Mouse (Mus musculus) ES-Bruce4 (cell line): ENCODE results near the gene Elf2. TPM values are rescaled to one million over a fixed set of nuclear protein-coding genes. Genes with fewer than 3 reads are reported as not detected.

ENCODE experiments used
- H3K27ac ChIP-seq: 2 replicates; pipeline ENCODE4 v1.5.1; 2012; ENCODE audit warnings: low read length, inconsistent platforms; ENCODE audit not compliant: insufficient read depth
- H3K27me3 ChIP-seq: 2 replicates; pipeline ENCODE4 v1.6.1; 2012; ENCODE audit warnings: mild to moderate bottlenecking, low read length, inconsistent platforms; ENCODE audit not compliant: control insufficient read depth, poor library complexity, insufficient read depth, severe bottlenecking
- H3K36me3 ChIP-seq: 2 replicates; pipeline ENCODE4 v1.6.1; 2012; ENCODE audit warnings: inconsistent platforms, mild to moderate bottlenecking, low read length, moderate library complexity; ENCODE audit not compliant: control insufficient read depth, poor library complexity, insufficient read depth, severe bottlenecking
- H3K4me1 ChIP-seq: one replicate; pipeline ENCODE4 v1.8.1; 2011; ENCODE audit warnings: low read length; ENCODE audit not compliant: control insufficient read depth, insufficient read depth
- H3K4me3 ChIP-seq: 2 replicates; pipeline ENCODE4 v1.5.1; 2011; ENCODE audit warnings: low read depth, mild to moderate bottlenecking, low read length
- H3K9ac ChIP-seq: 2 replicates; pipeline ENCODE4 v1.6.1; 2012; ENCODE audit warnings: low read depth, mild to moderate bottlenecking, inconsistent platforms; ENCODE audit not compliant: poor library complexity, severe bottlenecking
- H3K9me3 ChIP-seq: replicated peaks from 2 replicates; pipeline ENCODE4 v1.6.1; 2012; ENCODE audit warnings: mild to moderate bottlenecking, low read length, inconsistent platforms; ENCODE audit not compliant: control insufficient read depth, poor library complexity, insufficient read depth, severe bottlenecking
- CTCF ChIP-seq: IDR thresholded peaks from one replicate; pipeline ENCODE4 v1.8.1; 2011; ENCODE audit warnings: low read depth, low read length
- EP300 ChIP-seq: IDR thresholded peaks from 2 replicates; pipeline ENCODE4 v1.6.1; 2011; ENCODE audit warnings: low read depth, low read length; ENCODE audit not compliant: insufficient read depth
- POLR2A ChIP-seq: IDR thresholded peaks from one replicate; pipeline ENCODE4 v1.8.1; 2011; ENCODE audit warnings: low read length; ENCODE audit not compliant: insufficient read depth
- polyA plus RNA-seq: library from polyadenylated mRNA; stranded (reverse); fragments of >200 nt; gene quantifications from 2 replicates; pipeline ENCODE4 v1.2.4, GENCODE M21; 2011; ENCODE audit warnings: low read depth; ENCODE audit not compliant: missing spikeins, insufficient read depth, insufficient read length

Elf2 gene
- polyA plus RNA-seq, 1 experiment: 57.7 TPM

DNA sequence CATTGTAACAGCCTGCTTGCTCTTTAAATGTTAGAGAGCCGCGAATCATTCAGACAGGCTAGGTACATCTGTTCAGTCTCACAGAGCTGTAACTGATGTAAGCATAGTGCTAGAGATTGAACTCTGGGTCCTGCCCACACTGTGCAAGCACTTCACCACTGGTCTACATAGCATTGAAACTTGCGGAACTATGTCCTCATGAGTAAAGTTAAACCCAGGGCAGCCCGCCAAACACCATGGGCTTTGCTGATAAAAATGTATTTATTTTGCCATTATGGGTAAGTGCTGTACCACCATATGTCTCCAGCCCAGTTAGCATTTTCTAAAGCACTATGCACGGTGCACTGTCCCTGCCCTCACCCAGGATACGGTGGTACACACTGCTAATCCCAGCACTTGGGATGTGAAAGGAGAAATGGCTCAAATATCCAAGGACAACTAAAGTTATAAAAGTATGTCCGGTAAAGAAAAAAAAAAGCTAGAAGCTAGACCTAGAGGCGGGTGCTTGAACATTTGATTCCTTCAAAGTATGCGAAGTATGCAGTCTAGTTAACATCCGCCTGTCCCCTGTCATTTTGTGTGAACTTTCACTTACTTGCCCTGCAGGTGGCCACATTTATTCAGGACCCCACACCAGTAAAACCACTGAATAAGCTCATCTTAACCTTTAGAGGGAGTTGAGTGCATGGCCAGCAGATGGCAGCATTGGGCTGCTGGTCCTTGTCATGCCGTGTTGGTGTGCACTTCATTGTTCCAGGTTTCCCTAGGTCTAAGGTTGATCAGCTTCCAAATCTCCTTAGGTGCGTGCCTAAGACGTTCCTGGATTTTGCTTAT, 106.3 kb downstream of the Elf2 start:
- TF ChIP-seq POLR2A (no peak), CTCF (peak; percentile 88)
- peaks cover 27% of the 10 kb centered on the region for H3K9me3 ChIP-seq
- H3K27ac ChIP-seq: no peak overlapping the region
- H3K9ac ChIP-seq: no peak overlapping the region
- no peaks in the 10 kb centered on the region for H3K4me1 ChIP-seq
- no peaks in the 10 kb centered on the region for H3K27me3 ChIP-seq
- H3K36me3 ChIP-seq: peaks cover 21% of the 10 kb centered on the region
- no peak overlapping the region for H3K4me3 ChIP-seq

DNA sequence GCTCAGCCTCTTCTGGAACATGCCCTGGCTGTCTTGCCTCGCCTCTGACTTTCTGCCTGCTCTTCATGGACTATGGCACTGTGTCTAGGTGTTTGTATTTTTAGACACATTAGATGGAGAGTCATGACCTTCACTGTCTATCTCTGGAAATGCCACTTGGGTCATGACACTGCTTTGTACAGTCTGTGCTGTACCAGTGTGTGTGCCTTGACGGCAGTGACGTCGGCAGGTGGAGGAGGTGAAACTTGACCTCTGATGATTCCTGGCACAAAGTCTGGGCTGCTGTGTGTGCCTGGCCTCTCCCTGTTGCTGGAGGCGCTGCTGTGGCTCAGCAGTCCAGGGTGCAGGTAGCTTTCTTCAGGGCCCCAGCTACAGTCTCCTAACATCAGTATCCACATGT, 107.0 kb downstream of the Elf2 start:
- no peaks in the 10 kb centered on the region for H3K4me1 ChIP-seq
- H3K27ac ChIP-seq: no peak overlapping the region
- peaks cover 17% of the 10 kb centered on the region for H3K36me3 ChIP-seq
- peaks cover 20% of the 10 kb centered on the region for H3K9me3 ChIP-seq
- H3K4me3 ChIP-seq: no peak overlapping the region
- H3K9ac ChIP-seq: no peak overlapping the region
- H3K27me3 ChIP-seq: no peaks in the 10 kb centered on the region
- no peak for TF ChIP-seq CTCF
- no peak for TF ChIP-seq EP300
- TF ChIP-seq POLR2A: no peak

DNA sequence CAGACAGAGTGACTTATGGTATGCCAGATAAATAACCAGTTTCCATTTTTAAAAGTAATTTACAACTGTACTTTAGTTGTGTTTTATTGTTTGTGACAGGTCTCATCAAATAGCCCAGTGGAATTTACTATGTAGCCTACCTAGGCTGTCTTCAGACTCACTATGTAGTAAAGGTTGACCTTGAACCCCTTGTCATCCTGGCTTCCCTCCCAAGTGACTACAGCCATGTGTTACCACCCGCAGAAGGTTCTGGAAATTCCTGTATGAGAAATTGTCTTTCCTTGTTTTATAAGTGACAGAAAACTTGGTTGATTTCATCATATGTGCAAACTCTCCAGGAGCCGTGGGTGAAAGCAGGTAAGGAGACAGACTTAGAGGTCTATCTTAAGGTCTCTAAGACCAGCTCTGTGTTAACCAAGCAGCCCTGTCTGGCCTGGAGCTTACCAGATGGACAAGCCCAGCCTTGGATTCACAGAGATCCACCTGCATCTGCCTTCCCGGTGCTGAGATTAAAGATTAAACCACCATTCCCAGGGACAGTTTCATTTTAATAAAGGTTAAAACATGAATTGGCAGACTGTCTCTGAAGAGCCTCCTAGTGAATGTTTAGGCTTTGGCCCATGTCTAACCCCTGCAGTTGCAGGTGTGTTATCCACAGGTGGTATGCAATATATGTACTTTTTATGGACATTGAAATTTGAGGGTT, 108.1 kb downstream of the Elf2 start:
- H3K27ac ChIP-seq: no peak overlapping the region
- H3K9ac ChIP-seq: no peak overlapping the region
- TF ChIP-seq CTCF: no peak
- no peak for TF ChIP-seq POLR2A
- TF ChIP-seq EP300: no peak
- H3K9me3 ChIP-seq: peaks cover 9% of the 10 kb centered on the region
- H3K27me3 ChIP-seq: no peaks in the 10 kb centered on the region
- no peak overlapping the region for H3K4me3 ChIP-seq
- H3K36me3 ChIP-seq: peaks cover 7% of the 10 kb centered on the region
- no peaks in the 10 kb centered on the region for H3K4me1 ChIP-seq

DNA sequence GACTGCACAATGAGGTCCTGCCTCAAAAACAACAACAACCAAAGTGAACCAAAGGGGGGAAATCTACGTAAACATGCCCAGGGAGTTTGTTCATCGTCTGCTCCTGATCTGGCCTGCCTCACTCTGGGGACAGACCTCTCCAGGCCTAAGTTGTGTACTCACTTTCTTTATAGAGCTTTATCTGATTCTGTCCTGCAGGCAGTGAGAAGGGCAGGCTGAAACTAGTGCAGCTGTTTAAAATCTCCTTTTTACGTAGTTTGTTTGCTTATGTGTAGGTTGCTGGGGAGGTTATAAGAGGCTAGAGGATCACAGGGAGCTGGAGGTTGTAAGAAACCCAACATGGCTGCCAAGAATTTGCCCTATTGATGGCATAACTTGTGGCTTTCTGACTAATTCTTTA, 109.0 kb downstream of the Elf2 start:
- Histone ChIP-seq H3K4me3 (no peak overlapping the region), H3K27ac (0 out of 2 replicates have a peak overlapping the region, but pooled peaks have one; percentile 4), H3K36me3 (peaks cover 2% of the 10 kb centered on the region; the same call in 1 of the 2 replicates), H3K27me3 (no peaks in the 10 kb centered on the region), H3K9ac (no peak overlapping the region), H3K4me1 (no peaks in the 10 kb centered on the region), H3K9me3 (peaks cover 3% of the 10 kb centered on the region; the same call in 1 of the 2 replicates)
- TF ChIP-seq CTCF (no peak), POLR2A (no peak), EP300 (no peak)

DNA sequence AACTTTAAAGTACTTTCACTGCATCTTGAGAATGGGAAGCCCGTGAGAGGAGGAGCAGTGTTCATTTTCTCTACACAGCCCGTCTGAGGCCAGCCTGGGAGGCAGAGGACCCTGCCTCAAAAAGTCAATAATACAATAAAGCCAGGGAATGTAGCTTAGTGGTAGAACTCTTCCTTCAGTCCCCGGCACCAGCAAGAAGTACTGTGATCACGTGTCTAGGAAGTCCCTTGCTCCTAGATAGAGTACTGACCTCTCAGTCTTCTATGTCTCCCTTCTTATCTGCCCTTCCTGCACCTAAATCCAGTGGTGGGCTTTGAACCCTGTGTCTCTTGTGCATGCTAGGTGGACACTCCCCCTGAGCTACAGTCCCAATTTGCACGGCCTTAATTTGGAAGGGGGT, 109.6 kb downstream of the Elf2 start:
- no peaks in the 10 kb centered on the region for H3K27me3 ChIP-seq
- peaks cover 2% of the 10 kb centered on the region; the same call in 1 of the 2 replicates for H3K36me3 ChIP-seq
- no peak overlapping the region for H3K27ac ChIP-seq
- H3K4me1 ChIP-seq: no peaks in the 10 kb centered on the region
- peaks cover 3% of the 10 kb centered on the region; the same call in 1 of the 2 replicates for H3K9me3 ChIP-seq
- H3K9ac ChIP-seq: no peak overlapping the region
- H3K4me3 ChIP-seq: no peak overlapping the region
- no peak for TF ChIP-seq POLR2A
- TF ChIP-seq EP300: no peak
- TF ChIP-seq CTCF: no peak
